Mouse (Mus musculus) ES-E14 (cell line): ENCODE results near the gene Tmem8.

Experiments
- CHD2 ChIP-seq: IDR thresholded peaks from 2 replicates; pipeline ENCODE4 v1.6.1; 2014; ENCODE audit warnings: mild to moderate bottlenecking, low read depth, low read length, inconsistent platforms
- HCFC1 ChIP-seq: IDR thresholded peaks from 2 replicates; pipeline ENCODE4 v1.6.1; 2012; ENCODE audit warnings: low read length, inconsistent platforms, borderline replicate concordance; ENCODE audit not compliant: insufficient read depth
- MAFK ChIP-seq: IDR thresholded peaks from 2 replicates; pipeline ENCODE4 v1.6.1; 2014; ENCODE audit warnings: mild to moderate bottlenecking, low read depth, low read length, inconsistent platforms; ENCODE audit not compliant: insufficient read depth

DNA sequence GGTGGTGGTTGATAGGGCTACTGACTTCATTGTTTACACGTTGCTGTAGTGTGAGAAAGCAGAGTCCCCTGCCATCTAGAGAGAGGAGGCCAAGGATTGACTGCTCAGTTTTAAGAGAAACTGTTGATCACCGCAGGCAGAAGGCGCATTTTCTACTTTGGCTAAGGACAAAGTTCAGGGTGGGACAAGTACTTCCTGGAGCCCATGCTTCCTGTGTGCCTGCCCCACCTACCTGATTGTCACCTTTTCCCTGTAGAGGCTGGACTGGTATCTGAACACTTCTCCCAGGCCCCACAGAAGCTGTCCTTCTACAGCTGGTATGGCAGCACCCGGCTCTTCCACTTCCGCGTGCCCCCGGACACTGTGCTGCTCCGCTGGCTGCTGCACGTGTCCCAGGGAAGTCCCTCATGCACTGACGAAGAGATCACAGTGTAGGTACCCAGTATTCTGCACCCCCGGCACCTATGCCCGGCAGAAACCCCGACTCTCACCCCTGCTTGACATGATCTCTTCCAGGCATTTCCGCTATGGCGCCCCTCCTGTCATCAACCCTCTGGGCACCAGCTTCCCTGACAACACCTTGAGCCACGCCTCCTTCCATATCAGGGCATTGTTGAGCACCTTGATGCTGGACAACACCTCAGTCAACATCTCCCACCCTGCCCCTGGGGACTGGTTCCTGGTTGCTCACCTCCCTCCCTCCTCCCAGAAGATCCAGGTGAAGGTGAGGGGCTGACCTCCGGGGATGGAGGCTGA, 3.6 kb downstream of the Tmem8 start:
- TF ChIP-seq CHD2 (no peak), HCFC1 (no peak), MAFK (no peak)
